Mouse (Mus musculus) adrenal gland, adult 2 months (tissue): Measurements from ENCODE around the gene Abcc12. TPM values are rescaled to one million over a fixed set of nuclear protein-coding genes. Genes with fewer than 3 reads are reported as not detected.
A peak's percentile ranks its signal among the peaks of the same experiment; 100 is the strongest.

Experiments used
- DNase-seq: peaks from one replicate; pipeline ENCODE4 v3.0.0; 2021
- long read RNA-seq: library from polyadenylated mRNA; stranded (forward); transcript quantifications from one replicate; pipeline ENCODE4 v2.0.0, GENCODE M21; 2021
- polyA plus RNA-seq: library from polyadenylated mRNA; depleted of rRNA; stranded (reverse); fragments of >200 nt; gene quantifications from 2 replicates; pipeline ENCODE4 v1.2.3, GENCODE M21; 2012; rRNA removed
- total RNA-seq, 2 experiments: library from RNA; stranded (reverse); gene quantifications; 2 replicates each; pipeline ENCODE4 v1.2.3; 2021

Gene Abcc12
- total RNA-seq (not detected), polyA plus RNA-seq (0.03 and 0.04 TPM in 2 replicates)
- long read RNA-seq, result 0 reads

DNA sequence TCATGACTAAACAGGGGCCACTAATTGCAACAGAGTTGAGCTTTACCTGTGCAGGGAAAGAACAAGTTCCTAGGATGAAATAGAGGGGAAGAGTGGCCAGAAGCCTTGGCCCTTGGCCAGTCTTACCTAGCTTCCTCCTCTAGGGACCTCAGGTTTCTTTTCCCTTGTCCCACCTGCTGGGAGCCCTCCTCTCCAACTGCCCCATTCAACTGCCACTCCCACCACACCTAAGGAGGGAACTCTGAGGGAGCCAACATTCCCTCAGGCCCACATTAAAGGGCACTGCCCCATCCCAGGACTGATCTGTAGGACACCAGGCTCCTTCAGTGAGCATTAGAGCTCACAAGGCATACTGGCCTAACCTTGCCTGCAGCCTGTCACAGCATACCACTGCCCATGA is at the start of gene Abcc12:
Abcc12 (minus strand) TSS at position 229 of the 400 bp plus-strand sequence.
- no peak for DNase-seq

DNA sequence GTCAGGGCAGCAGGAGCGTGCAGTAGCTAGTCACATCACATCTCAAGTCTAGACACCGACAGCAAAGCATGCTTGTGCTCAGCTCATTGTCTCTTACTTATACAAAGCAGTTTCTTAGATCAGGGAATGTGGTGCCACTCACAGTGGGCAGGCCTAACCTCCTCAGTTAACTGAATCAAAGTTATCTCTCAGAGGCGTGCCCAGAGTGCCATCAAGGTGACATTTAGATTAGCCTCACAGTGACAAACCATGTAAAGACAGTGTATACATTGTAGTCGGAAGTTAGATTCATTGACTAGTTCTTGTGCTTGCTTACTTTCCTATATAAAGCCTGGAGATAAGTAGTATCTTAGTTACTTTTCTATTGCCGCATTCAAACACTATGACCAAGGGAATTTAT is 49.7 kb upstream of the Abcc12 start:
- DNase-seq, result no peak

DNA sequence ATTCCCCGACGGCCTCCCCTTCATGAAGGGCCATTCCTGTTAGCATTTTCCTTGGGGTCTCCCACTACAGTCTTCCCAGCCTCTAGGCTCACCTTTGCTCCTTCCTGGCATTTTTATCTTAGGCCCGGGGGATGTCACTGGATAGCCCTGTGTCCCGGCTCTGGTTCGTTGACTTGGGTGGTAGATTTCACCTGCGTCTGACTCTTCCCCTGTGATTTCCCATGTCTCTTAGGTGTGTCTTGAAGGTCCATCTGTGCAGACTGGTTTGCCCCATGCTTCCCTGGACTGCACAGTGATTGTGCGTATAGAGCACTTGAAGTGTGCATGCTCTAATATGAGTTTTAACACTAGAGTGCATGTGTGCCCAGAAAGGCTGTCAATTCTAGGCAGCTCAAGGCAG is 44.4 kb upstream of the Abcc12 start:
- DNase-seq, result peak; percentile 21

DNA sequence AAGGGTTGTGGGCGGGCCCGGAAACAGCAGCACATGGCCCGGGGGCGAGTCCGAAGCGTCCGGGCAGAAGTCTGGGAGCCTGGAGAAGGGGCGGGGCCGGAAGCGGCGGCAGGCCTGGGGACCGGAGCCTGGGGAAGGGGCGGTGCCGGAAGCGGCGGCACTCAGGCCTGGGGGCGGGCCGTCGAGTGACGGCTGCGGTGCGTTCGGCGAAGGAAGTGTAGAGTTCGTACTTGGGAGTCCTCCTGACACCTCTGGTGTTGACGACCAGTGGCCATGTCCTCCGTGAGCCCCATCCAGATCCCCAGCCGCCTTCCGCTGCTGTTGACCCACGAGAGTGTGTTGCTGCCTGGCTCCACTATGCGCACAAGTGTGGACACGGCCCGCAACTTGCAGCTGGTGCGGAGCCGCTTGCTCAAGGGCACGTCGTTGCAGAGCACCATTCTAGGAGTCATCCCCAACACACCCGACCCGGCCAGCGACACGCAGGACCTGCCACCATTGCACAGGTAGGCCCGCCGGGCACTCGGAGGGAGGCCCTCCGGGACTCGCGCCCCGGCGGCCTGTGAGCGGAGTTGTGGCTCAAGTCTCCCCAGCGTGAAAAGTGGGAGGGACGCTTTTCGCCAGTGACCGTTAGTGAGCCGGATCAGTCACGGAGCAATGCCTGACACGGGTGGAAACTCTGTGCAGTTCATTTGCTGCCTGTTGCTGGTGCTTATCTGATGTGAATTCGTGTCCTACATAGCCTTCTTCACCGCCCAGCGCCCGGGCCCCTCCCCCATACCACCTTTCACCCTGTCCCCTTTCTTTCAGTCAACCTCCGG is 43.6 kb upstream of the Abcc12 start, which contains the start of gene Lonp2:
Lonp2 (plus strand) TSS at position 133 of the 821 bp plus-strand sequence.
- DNase-seq, result peak; percentile 100

DNA sequence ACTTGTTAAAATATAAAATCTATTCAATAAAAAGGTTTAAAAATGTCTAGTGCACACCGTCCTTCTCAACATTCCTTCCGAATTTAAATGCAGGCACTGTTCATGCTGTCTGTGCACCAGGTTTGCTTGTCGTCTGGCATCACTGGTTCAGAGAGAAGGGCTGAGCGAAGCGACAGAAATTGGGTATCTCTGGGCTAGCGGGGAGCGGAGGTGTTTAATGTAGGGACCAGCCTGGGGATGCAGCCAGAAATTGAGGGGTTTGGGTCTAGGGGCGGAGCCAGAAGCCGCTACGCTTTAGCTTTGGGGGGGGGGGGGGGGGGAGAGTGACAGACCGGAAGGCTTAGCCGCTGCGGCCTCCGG is 43.0 kb upstream of the Abcc12 start:
- DNase-seq, result no peak

DNA sequence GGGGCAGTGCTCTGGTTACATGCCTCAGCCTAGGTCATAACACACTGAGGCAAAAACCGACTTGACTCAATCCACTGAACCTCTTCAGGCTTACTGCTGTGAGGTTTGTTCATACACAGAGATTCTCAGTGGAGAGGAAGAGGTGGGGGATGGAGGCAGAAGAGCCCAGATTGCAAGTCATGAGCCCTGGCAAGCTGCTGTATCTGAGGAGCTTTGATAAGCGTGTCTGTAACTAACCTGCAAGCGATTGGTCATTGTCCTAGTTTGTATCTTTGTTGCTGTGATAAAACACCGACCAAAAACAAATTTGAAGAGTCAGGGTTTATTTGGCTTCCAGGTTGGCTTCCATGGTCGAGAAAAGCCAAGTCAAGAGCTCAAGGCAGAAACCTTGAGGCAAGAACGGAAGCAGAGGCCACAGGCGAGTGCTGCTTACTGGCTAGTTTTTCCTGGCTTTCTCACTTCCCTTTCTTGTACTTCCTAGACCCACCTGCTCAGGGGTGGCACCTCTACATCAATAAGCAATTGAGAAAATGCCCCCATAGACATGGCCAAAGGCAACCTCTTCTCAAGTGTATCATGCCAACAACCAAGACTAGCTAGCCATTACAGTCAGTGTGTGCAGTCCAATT is 37.4 kb upstream of the Abcc12 start:
- no peak for DNase-seq

DNA sequence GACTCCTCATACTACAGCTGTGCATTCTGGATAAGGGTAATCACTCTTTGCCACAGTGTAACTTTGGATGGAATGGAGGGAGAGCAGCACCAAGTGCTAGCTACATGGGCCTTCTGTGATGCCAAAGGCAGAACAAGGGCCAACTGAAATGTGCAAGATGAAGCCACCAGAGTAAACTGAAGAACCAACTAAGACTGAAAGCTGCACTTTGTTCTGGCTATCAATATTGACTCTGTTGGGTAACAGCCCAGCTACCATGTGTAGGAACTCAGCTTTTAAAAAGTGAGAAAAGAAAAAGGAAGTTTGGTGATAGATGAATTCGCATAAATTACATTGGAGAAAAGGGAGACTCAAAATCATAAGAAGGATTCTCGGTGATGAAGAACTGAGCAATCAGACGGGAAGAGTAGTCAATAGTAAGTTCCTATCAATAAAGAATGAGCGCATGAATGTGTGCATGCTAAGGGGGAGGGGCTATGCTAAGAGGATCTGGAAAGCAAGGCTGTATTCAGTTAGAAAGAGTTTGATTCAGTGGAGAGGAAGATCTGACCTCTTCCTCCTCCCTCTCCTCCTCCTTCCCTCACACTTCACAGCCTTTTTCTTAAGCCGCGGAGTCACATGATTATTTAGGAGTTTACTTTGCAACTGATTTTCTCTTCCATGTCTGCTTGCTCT is 34.7 kb upstream of the Abcc12 start:
- no peak for DNase-seq

DNA sequence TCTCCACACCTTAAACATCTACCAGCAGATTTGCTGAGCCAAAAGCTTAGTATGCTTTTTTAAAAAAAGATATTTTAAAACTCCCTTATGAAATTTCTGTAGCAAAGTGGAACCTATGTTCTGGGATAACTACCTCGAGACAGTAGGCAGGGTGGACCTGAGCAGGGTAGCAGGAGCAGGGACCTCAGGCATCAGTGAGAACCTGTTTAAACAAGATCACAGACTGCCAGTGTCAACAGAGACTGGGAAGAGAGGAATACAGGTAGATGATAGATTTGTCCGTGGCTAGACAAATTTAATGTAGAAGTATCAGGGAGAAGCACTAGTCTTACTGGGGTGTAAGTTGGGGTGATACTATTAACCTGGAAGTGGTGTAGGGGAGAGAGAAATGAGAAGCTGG is 33.3 kb upstream of the Abcc12 start:
- DNase-seq, result no peak

DNA sequence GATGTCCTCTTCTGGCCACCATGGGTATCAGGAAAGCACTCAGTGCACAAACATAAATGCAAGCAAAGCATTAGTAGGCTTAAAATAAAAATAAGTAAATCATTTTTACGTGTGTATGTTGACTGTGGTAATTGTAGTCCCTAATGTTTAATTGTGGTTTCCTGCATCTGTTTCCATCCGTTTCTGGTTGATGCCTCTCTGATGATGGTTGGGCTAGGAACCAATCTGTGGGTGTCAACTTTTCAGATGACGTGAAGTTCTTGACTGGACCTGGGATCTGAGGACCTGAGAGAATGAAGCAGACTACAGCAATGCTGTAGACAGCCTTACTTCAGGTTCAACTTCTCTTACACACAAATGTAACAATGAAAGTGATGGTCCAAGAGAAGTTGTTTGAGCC is 24.2 kb upstream of the Abcc12 start:
- no peak for DNase-seq

DNA sequence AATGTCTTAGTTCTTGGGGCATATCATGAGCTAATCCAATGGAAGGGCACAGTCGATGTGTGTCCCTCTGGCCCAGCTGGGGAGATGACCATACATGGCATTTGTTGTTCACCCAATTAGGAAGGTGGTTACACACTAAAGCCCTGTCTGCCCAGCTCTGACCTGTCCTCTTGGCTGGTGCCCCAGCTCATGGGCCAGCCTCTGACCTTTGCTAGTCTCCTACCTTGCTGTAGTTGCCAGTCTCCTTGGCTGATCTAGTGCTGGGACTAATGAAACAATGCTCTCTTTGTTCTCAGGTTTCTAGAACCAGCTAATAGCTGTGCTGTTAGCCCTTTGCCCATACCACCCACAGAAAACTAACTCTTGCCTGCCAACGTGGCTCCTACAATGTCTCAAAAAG is 22.7 kb upstream of the Abcc12 start:
- DNase-seq, result no peak

DNA sequence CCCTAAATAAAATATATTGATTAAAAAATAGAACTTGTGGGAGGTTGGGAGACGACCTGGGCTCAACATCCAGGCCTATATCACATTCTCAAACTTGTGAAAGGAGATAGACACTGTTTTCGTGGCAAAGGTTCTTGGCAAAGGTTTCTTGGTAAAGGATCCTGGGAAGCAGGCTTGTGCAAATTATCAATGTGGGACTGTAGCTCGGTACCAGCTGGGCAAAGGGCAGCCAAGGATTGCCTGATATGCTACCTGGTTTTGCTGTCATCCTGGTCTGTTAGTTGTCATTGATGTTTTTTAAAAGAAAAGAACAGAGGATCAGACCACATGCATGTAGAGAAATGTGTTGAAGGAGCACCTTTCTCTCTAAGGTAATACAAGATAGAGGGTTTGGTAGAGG is 19.8 kb upstream of the Abcc12 start:
- DNase-seq, result no peak

DNA sequence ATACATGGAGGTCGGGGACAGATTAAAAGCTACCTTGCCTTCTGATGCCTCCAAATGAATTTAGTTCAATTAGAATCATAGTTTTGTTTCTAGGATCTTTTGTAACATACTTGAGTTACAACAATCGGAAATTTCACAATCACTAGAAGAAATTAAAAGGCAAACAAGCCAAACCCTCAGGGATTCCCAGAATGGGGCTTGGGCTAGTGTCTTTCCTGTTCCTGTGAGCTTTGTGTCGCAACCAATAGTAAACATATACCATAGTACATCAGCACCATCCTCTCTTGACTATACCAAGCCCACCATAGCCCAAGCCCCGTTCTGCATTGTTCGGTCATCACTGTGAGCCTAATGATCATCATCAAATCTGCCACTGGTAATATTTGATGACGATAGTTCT is 18.8 kb upstream of the Abcc12 start:
- DNase-seq, result no peak

DNA sequence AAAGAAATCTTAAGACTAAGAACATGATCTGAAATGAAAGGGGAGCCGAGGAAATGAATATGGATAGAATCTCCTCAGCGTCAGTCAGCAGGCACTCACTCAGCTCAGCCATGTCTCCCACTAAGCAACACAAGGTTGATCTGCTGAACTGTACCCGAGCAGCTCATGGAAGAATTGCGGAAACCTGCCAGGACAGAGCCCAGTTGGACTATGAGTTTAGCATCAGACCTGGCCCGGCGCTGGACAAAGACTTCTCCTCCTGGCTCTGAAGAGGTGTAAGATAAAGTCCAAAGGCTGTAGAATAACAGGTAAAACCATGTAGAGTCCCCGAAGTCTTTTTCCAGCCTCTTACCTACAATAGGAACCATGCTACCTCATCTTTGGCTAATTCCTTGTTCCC is 17.2 kb upstream of the Abcc12 start:
- DNase-seq, result no peak

DNA sequence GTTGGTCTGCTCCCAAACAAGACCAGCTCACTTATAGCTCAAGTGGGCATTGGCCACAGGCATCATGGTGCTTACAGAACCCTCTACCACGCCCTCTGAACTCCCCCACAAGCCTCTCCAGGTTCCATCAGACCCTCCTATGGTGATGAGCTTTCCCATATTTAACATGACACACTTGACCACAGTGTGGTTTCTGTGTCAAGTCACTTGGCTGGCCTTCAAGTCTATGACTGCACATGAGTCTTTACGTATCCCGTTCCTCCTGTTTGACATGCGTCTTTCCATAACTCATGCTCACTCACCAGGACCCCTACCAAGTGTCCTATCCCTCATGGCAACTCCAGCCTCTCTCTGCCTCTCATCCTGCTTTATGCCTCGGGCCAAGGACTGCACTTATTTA is 15.2 kb upstream of the Abcc12 start:
- DNase-seq, result no peak

DNA sequence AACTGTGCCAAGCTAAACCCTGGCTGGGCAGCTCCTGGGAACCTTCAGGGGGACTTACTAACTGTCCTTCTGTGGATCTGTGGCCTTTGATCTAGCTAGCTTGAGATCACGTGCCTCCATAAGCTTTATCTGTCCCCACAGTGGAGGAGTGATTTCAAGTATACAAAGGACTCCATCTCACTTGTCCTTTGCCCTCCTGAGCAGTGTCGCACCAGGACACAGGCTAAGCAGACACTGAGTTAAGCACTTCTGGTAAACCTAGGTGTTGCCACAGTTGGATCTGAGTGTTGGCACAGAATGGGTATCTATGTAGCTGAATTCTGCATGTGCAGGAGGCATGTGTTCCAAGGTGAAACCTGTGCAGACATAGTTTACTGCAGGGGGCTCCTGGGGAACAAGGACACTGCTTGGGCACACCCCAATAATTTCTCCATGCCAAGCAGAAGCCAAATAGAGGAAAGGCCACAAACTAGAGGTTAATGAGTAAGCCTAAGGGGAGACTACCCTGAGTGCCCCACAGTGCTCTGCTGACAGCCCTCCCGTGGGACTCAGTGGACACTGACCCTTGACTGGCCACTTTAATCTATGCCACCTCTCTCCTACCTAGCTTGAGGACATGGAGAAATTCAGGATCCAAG is 13.8 kb upstream of the Abcc12 start:
- no peak for DNase-seq

DNA sequence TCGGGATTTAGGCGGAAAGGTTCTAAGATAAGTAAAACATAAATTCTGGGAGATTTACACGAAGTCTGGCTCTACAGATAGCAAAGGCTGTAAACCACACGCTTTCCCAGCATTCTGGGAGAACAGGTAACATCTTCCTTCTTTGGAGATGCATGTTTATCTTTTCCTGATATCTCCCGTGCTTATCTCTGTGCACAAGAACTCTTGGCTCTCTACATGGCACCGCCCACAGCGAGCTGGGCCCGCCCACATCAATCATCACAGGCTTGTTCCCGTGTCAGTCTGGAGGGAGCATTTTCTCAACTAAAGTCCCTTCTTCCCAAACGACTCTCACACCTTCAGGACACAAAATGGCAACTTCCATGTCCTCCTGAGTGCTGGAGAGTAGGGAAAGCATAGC is 12.6 kb upstream of the Abcc12 start:
- no peak for DNase-seq

DNA sequence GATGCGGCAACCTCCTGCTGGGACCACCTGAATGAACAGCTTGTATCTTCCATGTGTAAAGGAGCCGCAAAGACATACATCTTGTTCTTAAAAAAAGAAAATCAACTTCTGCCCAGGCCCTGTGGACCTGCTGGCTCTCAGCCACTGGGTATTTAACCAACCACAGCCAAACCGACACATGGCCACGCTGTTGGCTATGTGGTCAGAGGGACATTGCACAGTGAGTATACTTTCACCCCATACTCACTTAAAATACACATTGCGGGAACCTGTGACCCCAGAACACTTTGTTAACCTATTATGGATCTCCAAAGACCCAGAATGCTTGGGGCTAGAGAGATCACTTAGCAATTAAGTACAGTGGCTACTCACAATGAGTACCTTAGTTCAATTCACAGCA is 7.9 kb upstream of the Abcc12 start:
- DNase-seq, result no peak

DNA sequence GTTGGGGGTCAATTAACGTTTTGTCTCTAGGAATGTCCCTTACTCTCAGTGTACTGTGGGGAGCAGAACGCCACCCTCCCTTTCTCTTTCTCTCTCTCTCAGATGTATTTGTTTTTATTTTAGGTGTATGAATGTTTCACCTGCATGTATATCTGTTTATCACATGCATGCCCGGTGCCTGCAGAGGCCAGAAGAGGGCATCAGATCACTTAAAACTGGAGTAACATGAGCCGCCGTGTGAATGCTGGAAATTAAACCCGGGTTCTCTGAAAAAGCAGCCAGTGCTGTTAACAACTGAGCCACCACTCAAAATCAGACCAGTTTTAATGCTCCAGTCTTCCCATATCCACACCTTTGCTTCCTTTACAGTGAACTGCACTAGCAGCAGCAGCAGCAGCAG is 6.2 kb upstream of the Abcc12 start:
- DNase-seq, result no peak

DNA sequence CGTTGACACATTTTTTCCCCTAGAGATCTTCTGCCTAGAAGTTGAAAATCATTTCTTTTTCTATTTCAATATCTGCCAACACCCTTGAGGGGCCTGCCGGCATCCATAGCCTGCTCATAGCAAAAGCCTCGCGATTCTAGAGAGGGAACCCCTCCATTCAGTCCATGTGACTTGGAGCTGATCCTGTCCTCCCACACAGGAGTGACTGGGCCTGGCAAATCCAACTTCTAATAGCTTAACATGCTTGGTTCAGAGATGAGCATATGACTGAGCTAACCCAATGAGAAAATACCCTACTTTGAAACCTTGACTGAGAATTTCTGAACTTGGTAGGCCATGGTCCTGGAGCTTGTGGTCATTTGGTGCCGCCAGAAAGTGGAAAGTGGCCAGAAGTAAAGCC is 5.6 kb upstream of the Abcc12 start:
- no peak for DNase-seq

DNA sequence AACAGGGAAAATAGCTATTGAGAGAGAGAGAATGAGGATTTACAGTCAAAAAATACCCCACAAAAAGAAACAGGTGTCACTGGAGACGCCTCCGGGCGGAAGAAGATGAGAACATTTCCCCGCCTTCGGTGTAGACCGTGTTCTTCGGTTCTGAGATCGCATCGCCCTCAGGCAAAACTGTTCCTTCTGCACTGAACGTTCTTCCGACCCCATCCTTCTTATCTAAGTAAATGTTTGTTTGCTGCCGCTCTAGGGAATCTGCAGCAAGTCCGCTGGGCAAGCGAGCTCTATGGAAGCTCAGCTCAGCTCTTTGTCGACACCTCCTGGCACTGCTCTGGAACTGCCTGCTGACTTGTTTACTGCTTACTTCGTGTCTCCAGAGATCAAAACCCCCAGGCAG is 5.0 kb upstream of the Abcc12 start:
- peak; percentile 83 for DNase-seq

DNA sequence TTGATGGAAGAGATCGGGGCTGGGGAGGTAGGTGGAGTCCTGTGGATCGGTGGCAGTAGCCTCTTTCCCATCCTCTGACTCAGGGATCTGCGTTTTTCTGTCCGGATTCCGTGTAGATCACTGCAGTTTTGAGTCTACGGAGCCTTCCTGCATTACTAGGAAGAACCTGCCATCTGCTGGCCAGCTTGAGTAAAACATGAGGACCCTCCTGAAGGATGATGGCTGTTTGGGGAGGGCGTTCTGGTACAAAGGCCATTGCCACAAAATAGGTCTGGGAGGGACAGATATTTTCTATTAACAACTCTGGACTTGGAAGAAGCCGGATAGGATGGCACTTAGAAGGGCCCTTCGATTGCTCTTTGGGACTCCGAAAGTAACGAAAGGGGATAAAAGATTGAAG is 4.6 kb upstream of the Abcc12 start:
- peak; percentile 83 for DNase-seq

DNA sequence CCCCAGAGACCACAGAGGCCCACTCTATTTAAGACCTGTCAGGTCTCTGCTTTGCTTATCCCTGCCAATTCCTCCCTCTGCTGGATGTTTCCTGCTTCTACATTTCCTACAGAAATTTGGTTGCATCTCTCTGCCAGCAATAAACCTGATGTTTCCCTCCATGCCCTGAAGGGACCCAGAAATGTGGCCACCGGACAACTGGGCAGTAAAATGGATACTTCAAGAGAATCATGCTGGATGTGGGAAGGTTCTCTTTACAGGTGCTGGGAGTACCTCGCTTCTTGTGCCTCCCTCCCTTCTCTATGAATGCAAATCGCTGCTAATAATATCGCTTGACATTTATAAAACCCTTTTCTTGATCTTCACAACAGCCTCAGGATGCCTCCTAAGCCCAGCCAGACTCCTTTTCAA is 1.4 kb upstream of the Abcc12 start:
- DNase-seq, result no peak

DNA sequence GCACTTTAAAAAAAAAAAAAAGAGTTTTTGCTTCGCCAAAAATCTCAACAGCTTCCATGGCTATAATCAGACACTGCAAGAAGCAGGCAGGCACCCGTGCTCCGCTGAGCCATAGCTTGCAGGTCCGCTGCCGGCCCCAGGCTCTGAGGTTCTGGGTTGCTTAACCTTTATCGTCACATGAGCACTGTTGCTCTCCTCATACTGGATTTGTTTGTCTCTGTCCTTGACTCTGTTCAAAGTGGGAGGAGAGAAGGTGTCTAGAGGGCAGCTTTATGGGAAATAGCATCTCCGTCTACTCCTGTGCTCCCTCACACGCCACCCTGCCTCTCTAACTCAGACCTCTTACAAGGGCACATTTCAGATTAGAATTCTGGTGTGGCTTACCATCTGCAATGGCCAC is 1.8 kb downstream of the Abcc12 start:
- DNase-seq, result no peak
